Mouse (Mus musculus) ovary, postnatal 36 days (tissue): ENCODE data around the gene Olfr1012.
"Not testable (repeated sequence)": the region's sequence is repeated elsewhere in the genome, so short reads cannot be mapped to it uniquely, and the experiment has no call there.

ENCODE experiments used
- DNase-seq: peaks from one replicate; pipeline ENCODE4 v3.0.0; 2022; ENCODE audit warnings: low spot score, mixed read lengths

Olfr1012 gene

DNA sequence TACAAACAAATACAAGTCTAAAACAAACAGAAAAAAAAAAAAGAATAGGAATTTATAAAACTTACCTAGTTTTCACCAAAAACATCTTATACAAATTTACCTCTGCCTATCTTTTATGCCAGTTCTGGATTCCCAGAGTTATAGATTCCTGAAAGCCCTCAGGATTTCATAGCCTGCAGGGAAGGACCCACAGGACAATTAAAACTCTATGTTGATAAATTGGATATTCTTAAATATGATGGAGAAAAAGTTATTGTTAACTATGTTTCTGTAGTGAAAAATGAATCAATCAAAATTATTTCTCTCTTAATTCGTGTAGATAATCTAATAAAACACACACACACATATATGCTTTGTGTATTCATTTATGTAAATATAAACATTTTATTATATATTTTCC is at the start of gene Olfr1012:
Gene Olfr1012 (minus strand): TSS at position 101 of the 400 bp plus-strand sequence.
- no peak for DNase-seq

DNA sequence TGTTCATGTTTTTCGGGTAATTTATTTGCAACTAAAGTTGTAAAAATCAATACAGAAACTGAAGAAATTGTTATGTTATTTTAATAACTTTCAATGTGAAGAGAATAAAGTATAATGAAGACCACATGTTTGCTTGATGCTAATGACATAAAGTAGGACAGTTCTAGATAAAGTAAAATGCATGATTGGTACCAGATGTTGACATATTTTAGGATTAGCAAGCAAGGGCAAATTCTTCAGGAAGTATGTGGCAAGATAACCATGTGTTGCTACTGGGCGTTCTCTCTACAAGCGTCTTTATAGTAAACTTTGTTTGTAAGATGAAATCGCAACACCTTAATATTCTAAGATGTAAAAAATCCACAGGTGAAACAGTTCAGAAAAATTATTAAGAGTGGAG is 41.9 kb upstream of the Olfr1012 start:
- no peak for DNase-seq

- DNase-seq, result no peak
Measured at GRCm38 (mm10) chr2:85802444-85802843, 39.9 kb upstream of the Olfr1012 start, which contains the start of gene Olfr1016. TSS of gene Olfr1016 (minus strand) at chr2:85802544.

DNA sequence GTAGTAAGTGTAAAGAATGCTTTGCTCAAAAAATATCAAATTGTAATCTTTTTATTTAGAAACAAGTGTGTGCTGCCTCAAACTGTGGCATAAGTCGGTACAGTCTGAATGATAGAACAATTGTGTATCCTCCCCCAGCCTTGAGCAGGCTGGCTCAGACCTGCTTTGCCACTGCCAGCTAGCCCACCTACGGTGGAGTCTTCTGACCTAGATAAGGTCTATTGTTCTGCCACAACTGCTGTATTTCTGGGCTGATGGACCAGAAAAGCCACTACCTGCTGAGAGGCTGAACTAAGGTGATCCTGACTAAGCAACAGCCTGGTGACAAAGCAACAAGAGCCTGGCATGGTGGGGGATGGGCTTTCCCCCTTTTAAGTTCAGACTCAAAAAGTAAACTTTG is 29.8 kb upstream of the Olfr1012 start:
- DNase-seq, result no peak

DNA sequence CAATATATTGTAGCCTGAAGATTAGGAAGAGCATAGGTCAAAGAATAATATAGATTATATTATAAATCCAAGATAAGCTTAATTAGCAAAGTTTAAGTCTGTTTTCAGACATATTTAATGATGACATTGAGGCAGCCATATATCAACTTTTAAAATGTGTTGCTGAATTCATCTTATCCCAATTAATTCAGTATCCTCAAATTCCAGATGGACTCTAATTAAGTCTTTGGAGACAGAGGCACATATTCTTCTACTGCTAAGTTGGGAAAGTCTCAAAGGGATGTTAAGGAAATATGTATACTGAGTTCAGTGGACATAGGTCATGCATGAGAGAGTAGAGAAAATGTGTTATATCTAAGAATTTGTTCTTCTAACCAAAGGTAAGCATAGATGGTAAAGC is 19.2 kb upstream of the Olfr1012 start, which contains the start of gene Olfr1015:
Gene Olfr1015 (plus strand): TSS at position 301 of the 400 bp plus-strand sequence.
- no peak for DNase-seq

- DNase-seq, result no peak
Measured at GRCm38 (mm10) chr2:85772413-85772812, 9.8 kb upstream of the Olfr1012 start, which contains the start of gene Olfr1014. TSS of gene Olfr1014 (plus strand) at chr2:85772713.

DNA sequence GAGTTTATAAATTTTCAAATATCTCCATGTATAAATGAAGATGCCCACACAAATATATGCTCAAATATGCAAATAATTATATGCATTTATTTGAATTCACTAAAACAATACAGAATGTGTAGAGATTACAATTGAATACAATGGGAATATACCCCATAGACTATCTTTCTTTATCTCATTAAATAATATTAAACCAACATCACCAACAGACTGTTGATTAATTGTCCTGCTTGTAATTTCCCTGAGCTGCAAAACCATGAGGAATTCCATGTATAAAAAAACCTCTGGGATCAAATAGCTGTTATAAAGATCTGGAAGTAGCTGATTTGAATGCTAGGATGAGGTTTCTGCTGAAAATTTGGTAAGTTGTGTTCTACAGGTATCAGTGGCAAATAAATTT is 4.2 kb upstream of the Olfr1012 start, which contains the start of gene Olfr1013:
Gene Olfr1013 (plus strand): TSS at position 301 of the 400 bp plus-strand sequence.
- no peak for DNase-seq

DNA sequence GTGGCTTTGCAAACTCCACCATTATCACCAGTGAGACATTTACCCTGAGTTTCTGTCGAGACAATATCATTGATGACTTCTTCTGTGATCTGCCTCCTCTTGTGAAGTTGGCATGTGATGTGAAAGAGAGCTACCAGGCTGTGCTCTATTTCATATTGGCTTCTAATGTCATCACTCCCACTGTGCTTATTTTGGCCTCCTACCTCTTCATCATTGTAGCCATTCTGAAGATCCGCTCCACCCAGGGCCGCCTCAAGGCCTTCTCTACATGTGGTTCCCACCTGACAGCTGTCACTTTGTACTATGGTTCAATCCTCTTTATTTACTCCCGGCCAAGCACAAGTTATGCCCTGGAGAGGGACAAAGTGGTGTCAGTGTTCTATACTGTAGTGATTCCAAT is 8.7 kb downstream of the Olfr1012 start:
- no peak for DNase-seq

- no peak for DNase-seq
Measured at GRCm38 (mm10) chr2:85725793-85726192, 36.8 kb downstream of the Olfr1012 start.

DNA sequence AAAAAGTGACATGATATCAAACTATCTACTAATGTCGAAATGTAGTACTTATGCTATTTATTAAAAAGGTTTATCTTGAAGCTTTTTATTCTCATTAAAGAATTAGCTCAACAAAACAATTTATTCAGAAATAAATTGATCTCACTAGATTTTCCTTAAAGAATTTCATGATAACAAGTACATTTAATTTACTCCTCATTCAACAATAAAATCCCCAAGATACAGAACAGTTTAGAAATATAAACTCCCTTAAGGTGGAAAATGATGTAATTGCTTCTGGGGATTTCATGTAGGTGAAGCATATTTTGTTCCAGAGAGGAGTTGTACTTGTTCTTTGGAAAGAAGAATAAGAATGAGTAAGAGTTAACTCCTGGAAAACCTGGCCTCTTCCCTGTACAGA is 47.4 kb downstream of the Olfr1012 start, which contains the start of gene Olfr1009:
Gene Olfr1009 (plus strand): TSS at position 301 of the 400 bp plus-strand sequence.
- no peak for DNase-seq

DNA sequence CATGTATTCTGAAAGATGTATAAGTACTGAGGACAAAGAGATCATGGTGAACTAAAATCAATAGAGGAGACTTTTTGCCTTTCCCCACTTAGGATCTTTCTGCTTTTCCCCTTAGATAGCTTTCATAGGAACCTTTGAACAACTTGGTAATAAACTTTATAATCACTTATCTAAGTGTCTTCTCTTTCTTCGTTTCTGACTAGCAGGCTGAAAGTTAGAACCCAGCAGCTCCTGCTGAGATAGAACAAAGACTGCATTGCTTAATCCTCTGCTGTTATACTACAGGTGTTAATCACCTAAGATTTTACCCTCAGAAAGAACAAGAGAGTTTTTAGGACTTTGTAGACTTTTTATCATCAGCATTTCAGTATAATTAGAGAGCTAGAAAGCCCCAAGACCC is 51.4 kb downstream of the Olfr1012 start:
- DNase-seq, result no peak

DNA sequence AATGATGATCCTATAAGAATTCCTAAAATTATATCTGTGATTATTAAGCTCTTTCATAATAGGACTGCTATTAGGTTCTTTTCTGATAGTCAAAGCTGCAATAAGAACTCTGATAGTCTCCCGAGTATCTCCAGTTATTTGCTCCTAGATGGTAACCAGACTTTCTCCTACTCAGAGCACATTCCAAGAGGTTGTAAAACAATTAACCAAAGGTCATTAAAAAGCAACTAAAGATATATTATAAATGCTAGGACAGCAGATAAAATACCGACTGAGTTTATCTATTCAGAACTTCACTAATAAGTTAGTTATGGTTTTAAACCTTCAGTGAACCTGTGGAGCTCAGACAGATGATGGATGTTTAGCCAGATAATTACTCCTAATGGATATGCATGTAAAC is 51.9 kb downstream of the Olfr1012 start:
- not testable (repeated sequence) for DNase-seq
